Mouse (Mus musculus): ENCODE measurements around the gene Runx2.

Gene Runx2

GRCm38 (mm10) chr17:44814508-44815175, at the start of gene Runx2:
Gene Runx2 (minus strand): TSS chr17:44814797.
- no peak for DNase-seq

GRCm38 (mm10) chr17:44863165-44863564, 48.6 kb upstream of the Runx2 start:
- no peak for DNase-seq

- DNase-seq, result no peak
Measured at GRCm38 (mm10) chr17:44842184-44842583, 27.6 kb upstream of the Runx2 start.

GRCm38 (mm10) chr17:44831201-44831600, 16.6 kb upstream of the Runx2 start:
- no peak for DNase-seq

GRCm38 (mm10) chr17:44829587-44829986, 15.0 kb upstream of the Runx2 start:
- DNase-seq, result no peak

- no peak for DNase-seq
Measured at GRCm38 (mm10) chr17:44827964-44828363, 13.4 kb upstream of the Runx2 start.

GRCm38 (mm10) chr17:44827124-44827523, 12.5 kb upstream of the Runx2 start:
- no peak for DNase-seq

- DNase-seq, result no peak
Measured at GRCm38 (mm10) chr17:44821940-44822339, 7.3 kb upstream of the Runx2 start.

GRCm38 (mm10) chr17:44819816-44820215, 5.2 kb upstream of the Runx2 start:
- DNase-seq, result no peak

- no peak for DNase-seq
Measured at GRCm38 (mm10) chr17:44818825-44819224, 4.2 kb upstream of the Runx2 start.

- no peak for DNase-seq
Measured at GRCm38 (mm10) chr17:44807031-44807430, 7.6 kb downstream of the Runx2 start.

- DNase-seq, result no peak
Measured at GRCm38 (mm10) chr17:44797331-44797730, 17.3 kb downstream of the Runx2 start.

- DNase-seq, result no peak
Measured at GRCm38 (mm10) chr17:44792218-44792917, 22.2 kb downstream of the Runx2 start.

- peak; percentile 51 for DNase-seq
Measured at GRCm38 (mm10) chr17:44788982-44789747, 25.4 kb downstream of the Runx2 start.

GRCm38 (mm10) chr17:44783143-44783542, 31.5 kb downstream of the Runx2 start:
- no peak for DNase-seq

- DNase-seq, result no peak
Measured at GRCm38 (mm10) chr17:44782366-44782765, 32.2 kb downstream of the Runx2 start.

GRCm38 (mm10) chr17:44780353-44780752, 34.2 kb downstream of the Runx2 start:
- DNase-seq, result no peak

GRCm38 (mm10) chr17:44778141-44778540, 36.5 kb downstream of the Runx2 start:
- DNase-seq, result no peak

- peak; percentile 60 for DNase-seq
Measured at GRCm38 (mm10) chr17:44777337-44777804, 37.2 kb downstream of the Runx2 start.

GRCm38 (mm10) chr17:44776738-44777270, 37.8 kb downstream of the Runx2 start, which contains the start of gene Supt3:
Gene Supt3 (plus strand): TSS chr17:44777152.
- DNase-seq, result peak; percentile 94

GRCm38 (mm10) chr17:44772576-44772975, 42.0 kb downstream of the Runx2 start:
- no peak for DNase-seq

GRCm38 (mm10) chr17:44770871-44771270, 43.7 kb downstream of the Runx2 start:
- no peak for DNase-seq

GRCm38 (mm10) chr17:44768522-44768921, 46.1 kb downstream of the Runx2 start:
- DNase-seq, result no peak
